Mouse (Mus musculus) liver, embryonic 14.5 days (tissue): Measurements from ENCODE around the gene N4bp1. TPM values are rescaled to one million over a fixed set of nuclear protein-coding genes. Genes with fewer than 3 reads are reported as not detected.
A peak's percentile ranks its signal among the peaks of the same experiment; 100 is the strongest.

Source experiments
- ATAC-seq: fragments of 200-750 bp; cut with Nextera tagmentation; 2 replicates; pipeline ENCODE4 v1.8.0; 2017; ENCODE audit warnings: moderate number of reproducible peaks, mild to moderate bottlenecking, moderate library complexity; ENCODE audit not compliant: insufficient read depth
- DNase-seq, 3 experiments: peaks; one replicate each; pipeline ENCODE4 v3.0.0-alpha.2; 2012 to 2013; ENCODE audit warnings: low read depth in 3 of 3, low spot score in 3 of 3
- H3K27ac ChIP-seq: fragments of 300-500 bp; sonication (generic); 2 replicates; pipeline ENCODE4 v1.5.1; 2014; ENCODE audit warnings: moderate library complexity, mild to moderate bottlenecking, control low read depth, inconsistent platforms
- H3K27me3 ChIP-seq: fragments of 300-500 bp; sonication (generic); 2 replicates; pipeline ENCODE4 v1.6.1; 2014; ENCODE audit warnings: mild to moderate bottlenecking, low read length, moderate library complexity; ENCODE audit not compliant: control insufficient read depth, insufficient read depth
- H3K36me3 ChIP-seq: fragments of 300-500 bp; sonication (generic); replicated peaks from 2 replicates; pipeline ENCODE4 v1.6.1; 2014; ENCODE audit warnings: low read depth; ENCODE audit not compliant: control insufficient read depth, insufficient read depth
- H3K4me1 ChIP-seq, 2 experiments: fragments of 200-500 bp in 1 of 2; fragments of 300-500 bp in 1 of 2; sonication (generic) in 1 of 2; replicated peaks; 2 replicates each; pipeline ENCODE4 v1.6.1; 2012 to 2014; ENCODE audit warnings: antibody characterized with exemption in 1 of 2, inconsistent platforms in 1 of 2, low read length in 1 of 2; ENCODE audit not compliant: control insufficient read depth in 2 of 2, insufficient read depth in 2 of 2
- H3K4me2 ChIP-seq: fragments of 300-500 bp; sonication (generic); 2 replicates; pipeline ENCODE4 v1.6.1; 2014; ENCODE audit warnings: low read depth, mild to moderate bottlenecking, control low read depth, moderate library complexity
- H3K4me3 ChIP-seq, 2 experiments: fragments of 200-500 bp in 1 of 2; fragments of 300-500 bp in 1 of 2; sonication (generic) in 1 of 2; 2 replicates each; pipeline ENCODE4 v1.5.1; 2012 to 2014; ENCODE audit warnings: low read depth in 2 of 2, low read length in 2 of 2, mild to moderate bottlenecking in 2 of 2, control low read depth in 1 of 2, inconsistent platforms in 1 of 2, moderate library complexity in 1 of 2; ENCODE audit not compliant: insufficient read depth in 1 of 2
- H3K9ac ChIP-seq: fragments of 300-500 bp; sonication (generic); replicated peaks from 2 replicates; pipeline ENCODE4 v1.6.1; 2014; ENCODE audit warnings: mild to moderate bottlenecking, control low read depth, moderate library complexity
- H3K9me3 ChIP-seq: fragments of 300-500 bp; sonication (generic); 2 replicates; pipeline ENCODE4 v1.6.1; 2016; ENCODE audit warnings: low read length, mixed read lengths; ENCODE audit not compliant: control insufficient read depth
- CTCF ChIP-seq: IDR thresholded peaks from 2 replicates; pipeline ENCODE4 v1.5.1; 2016; ENCODE audit warnings: antibody characterized with exemption, low read depth, control low read depth
- EP300 ChIP-seq: IDR thresholded peaks from 2 replicates; pipeline ENCODE4 v1.6.1; 2016; ENCODE audit warnings: antibody characterized with exemption, low read depth
- WGBS: fragments of 180-500 bp; shearing (Covaris S2); extraction: QIAGEN DNeasy Blood & Tissue Kit; methylation state at CpG from one replicate; pipeline ENCODE4 v1.1.7; 2014; ENCODE audit not compliant: insufficient replicate concordance; 5-methylcytosine and 5-hydroxymethylcytosine counted together
- polyA plus RNA-seq, 2 experiments: library from polyadenylated mRNA; depleted of rRNA in 1 of 2; stranded (reverse) in 1 of 2; unstranded in 1 of 2; fragments of >200 nt; fragmentation: Nextera tagmentation in 1 of 2; extraction: Ambion mirVana in 1 of 2; gene quantifications; 2 replicates each; pipeline versions ENCODE4 v1.2.1 to v1.2.3; 2012 to 2014

N4bp1 gene
- polyA plus RNA-seq, 2 experiments: 2.1 to 3.1 TPM

GRCm38 (mm10) chr8:86808990-86809960 is 75.8 kb downstream of the N4bp1 start:
- WGBS: 61% methylated on average over 15 of the region's 15 CpGs
- Histone ChIP-seq H3K4me3 (no peak overlapping the region), H3K4me1 (peaks cover 0 to 9% of the 10 kb centered on the region in 2 experiments; a peak in 2 of 4 replicates), H3K27ac (no peak overlapping the region), H3K9me3 (no peaks in the 10 kb centered on the region), H3K36me3 (no peaks in the 10 kb centered on the region), H3K4me2 (no peak overlapping the region), H3K27me3 (no peaks in the 10 kb centered on the region), H3K9ac (no peak overlapping the region)
- ATAC-seq (no peak), DNase-seq (no peak)
- TF ChIP-seq CTCF (no peak), EP300 (no peak)

GRCm38 (mm10) chr8:86808239-86808638 is 76.8 kb downstream of the N4bp1 start:
- H3K27ac ChIP-seq: no peak overlapping the region
- no peak for DNase-seq
- no peaks in the 10 kb centered on the region for H3K36me3 ChIP-seq
- no peaks in the 10 kb centered on the region for H3K9me3 ChIP-seq
- no peak overlapping the region for H3K9ac ChIP-seq
- H3K4me3 ChIP-seq: no peak overlapping the region
- peaks cover 0 to 9% of the 10 kb centered on the region in 2 experiments; a peak in 2 of 4 replicates for H3K4me1 ChIP-seq
- no peak for ATAC-seq
- WGBS: 42% methylated on average over 5 of the region's 5 CpGs
- TF ChIP-seq CTCF (peak; percentile 20; the same call in 1 of the 2 replicates), EP300 (no peak)
- H3K27me3 ChIP-seq: no peaks in the 10 kb centered on the region
- no peak overlapping the region for H3K4me2 ChIP-seq

- DNase-seq: no peak
- H3K27ac ChIP-seq: no peak overlapping the region
- no peaks in the 10 kb centered on the region for H3K27me3 ChIP-seq
- no peak for ATAC-seq
- no peak overlapping the region for H3K4me2 ChIP-seq
- no peak for TF ChIP-seq EP300
- no peak for TF ChIP-seq CTCF
- peaks cover 0 to 2% of the 10 kb centered on the region in 2 experiments; a peak in 1 of 4 replicates for H3K4me1 ChIP-seq
- 23% methylated on average over 6 of the region's 6 CpGs for WGBS
- no peak overlapping the region for H3K4me3 ChIP-seq
- no peaks in the 10 kb centered on the region for H3K9me3 ChIP-seq
- no peak overlapping the region for H3K9ac ChIP-seq
- no peaks in the 10 kb centered on the region for H3K36me3 ChIP-seq
Measured at GRCm38 (mm10) chr8:86801988-86802387, 83.1 kb downstream of the N4bp1 start.

GRCm38 (mm10) chr8:86800966-86801365 is 84.1 kb downstream of the N4bp1 start:
- H3K9ac ChIP-seq: no peak overlapping the region
- H3K4me3 ChIP-seq: no peak overlapping the region
- no peaks in the 10 kb centered on the region for H3K36me3 ChIP-seq
- peaks cover 0 to 2% of the 10 kb centered on the region in 2 experiments; a peak in 1 of 4 replicates for H3K4me1 ChIP-seq
- no peak overlapping the region for H3K4me2 ChIP-seq
- DNase-seq: no peak
- TF ChIP-seq EP300: no peak
- no peak for TF ChIP-seq CTCF
- H3K27me3 ChIP-seq: no peaks in the 10 kb centered on the region
- ATAC-seq: no peak
- H3K27ac ChIP-seq: no peak overlapping the region
- 35% methylated on average over 4 of the region's 4 CpGs for whole genome bisulfite sequencing
- no peaks in the 10 kb centered on the region for H3K9me3 ChIP-seq

GRCm38 (mm10) chr8:86798141-86798540 is 86.9 kb downstream of the N4bp1 start:
- DNase-seq (no peak), ATAC-seq (no peak)
- Histone ChIP-seq H3K4me3 (no peak overlapping the region), H3K4me2 (no peak overlapping the region), H3K27ac (no peak overlapping the region), H3K4me1 (peaks cover 0 to 2% of the 10 kb centered on the region in 2 experiments; a peak in 1 of 4 replicates), H3K27me3 (no peaks in the 10 kb centered on the region), H3K9me3 (no peaks in the 10 kb centered on the region), H3K9ac (no peak overlapping the region), H3K36me3 (no peaks in the 10 kb centered on the region)
- WGBS: 76% methylated on average over 6 of the region's 6 CpGs
- no peak for TF ChIP-seq CTCF
- no peak for TF ChIP-seq EP300
